Mouse (Mus musculus) cerebellum, adult 2 months (tissue): Measurements from ENCODE around the gene Tdrd5.

ENCODE experiments used
- CTCF ChIP-seq: fragments of 200-500 bp; IDR thresholded peaks from 2 replicates; pipeline ENCODE4 v1.5.1; 2011; ENCODE audit warnings: low read depth, mild to moderate bottlenecking, control low read depth, low read length, moderate library complexity, borderline replicate concordance; ENCODE audit not compliant: insufficient read depth
- POLR2A ChIP-seq: fragments of 200-500 bp; IDR thresholded peaks from 2 replicates; pipeline ENCODE4 v1.6.1; 2011; ENCODE audit warnings: low read length, control low read depth, borderline replicate concordance; ENCODE audit not compliant: insufficient read depth

GRCm38 (mm10) chr1:156323126-156323525 lies 19.7 kb upstream of the Tdrd5 start:
- TF ChIP-seq CTCF (no peak), POLR2A (no peak)
